Mouse (Mus musculus): ENCODE measurements at regions not wholly inside any gene's neighbourhood (a gene's known extent, or its start where the extent isn't known, plus 50 kb on each side); places are given as distances from the start of the nearest gene placed in this dataset.

GRCm38 (mm10) chr5:4248422-4248821, 56.3 kb downstream of the Mterf1b start:
- in situ Hi-C loops (cut with MboI, MseI): no loop called here

GRCm38 (mm10) chr5:4254280-4254679, 62.1 kb downstream of the Mterf1b start:
- in situ Hi-C loops (cut with MboI, MseI): loop anchor here in 1 of 2 experiments (25.0 kb wide), 1 partner anchor 658 kb away; no protein-coding TSS in a partner anchor

- in situ Hi-C loops (cut with MboI, MseI): loop anchor here in 1 of 2 experiments (25.0 kb wide), 1 partner anchor 655 kb away; no protein-coding TSS in a partner anchor
These were observed 65.0 kb downstream of the Mterf1b start for GRCm38 (mm10) chr5:4257048-4257750.

GRCm38 (mm10) chr5:4259260-4259659, 67.1 kb downstream of the Mterf1b start:
- in situ Hi-C loops (cut with MboI, MseI): loop anchor here in 1 of 2 experiments (25.0 kb wide), 1 partner anchor 653 kb away; no protein-coding TSS in a partner anchor

- in situ Hi-C loops (cut with MboI, MseI): loop anchor here in 1 of 2 experiments (25.0 kb wide), 1 partner anchor 650 kb away; no protein-coding TSS in a partner anchor
These were observed 70.5 kb downstream of the Mterf1b start for GRCm38 (mm10) chr5:4262666-4263065.

GRCm38 (mm10) chr5:4263560-4264160, 71.5 kb downstream of the Mterf1b start:
- in situ Hi-C loops (cut with MboI, MseI): loop anchor here in 1 of 2 experiments (25.0 kb wide), 1 partner anchor 649 kb away; no protein-coding TSS in a partner anchor

- in situ Hi-C loops (cut with MboI, MseI): loop anchor here in 1 of 2 experiments (25.0 kb wide), 1 partner anchor 645 kb away; no protein-coding TSS in a partner anchor
These were observed 75.5 kb downstream of the Mterf1b start for GRCm38 (mm10) chr5:4267717-4268116.

- in situ Hi-C loops (cut with MboI, MseI): loop anchor here in 1 of 2 experiments (25.0 kb wide), 1 partner anchor 639 kb away; no protein-coding TSS in a partner anchor
These were observed 80.8 kb downstream of the Mterf1b start for GRCm38 (mm10) chr5:4273001-4273400.

GRCm38 (mm10) chr5:4303616-4304015, 111.4 kb downstream of the Mterf1b start:
- in situ Hi-C loops (cut with MboI, MseI): no loop called here

- in situ Hi-C loops (cut with MboI, MseI): no loop called here
These were observed 112.0 kb downstream of the Mterf1b start for GRCm38 (mm10) chr5:4304201-4304600.

GRCm38 (mm10) chr5:4308514-4308913, 116.3 kb downstream of the Mterf1b start:
- in situ Hi-C loops (cut with MboI, MseI): no loop called here

- in situ Hi-C loops (cut with MboI, MseI): no loop called here
These were observed 119.0 kb downstream of the Mterf1b start for GRCm38 (mm10) chr5:4311169-4311568.

- in situ Hi-C loops (cut with MboI, MseI): no loop called here
These were observed 119.4 kb downstream of the Mterf1b start for GRCm38 (mm10) chr5:4311599-4311998.

- in situ Hi-C loops (cut with MboI, MseI): no loop called here
These were observed 120.5 kb downstream of the Mterf1b start for GRCm38 (mm10) chr5:4312675-4313074.

GRCm38 (mm10) chr5:4322634-4323386, 130.6 kb downstream of the Mterf1b start:
- in situ Hi-C loops (cut with MboI, MseI): loop anchor here in 1 of 2 experiments (10.0 kb wide), 1 partner anchor 562 kb away; no protein-coding TSS in a partner anchor

- in situ Hi-C loops (cut with MboI, MseI): loop anchor here in 1 of 2 experiments (10.0 kb wide), 1 partner anchor 561 kb away; no protein-coding TSS in a partner anchor
These were observed 131.2 kb downstream of the Mterf1b start for GRCm38 (mm10) chr5:4323387-4323704.

GRCm38 (mm10) chr5:4325813-4326212, 133.6 kb downstream of the Mterf1b start:
- in situ Hi-C loops (cut with MboI, MseI): loop anchor here in 1 of 2 experiments (10.0 kb wide), 1 partner anchor 559 kb away; no protein-coding TSS in a partner anchor

- in situ Hi-C loops (cut with MboI, MseI): loop anchor here in 1 of 2 experiments (10.0 kb wide), 1 partner anchor 558 kb away; no protein-coding TSS in a partner anchor
These were observed 134.3 kb downstream of the Mterf1b start for GRCm38 (mm10) chr5:4326309-4327014.

GRCm38 (mm10) chr5:4335683-4336082, 143.5 kb downstream of the Mterf1b start:
- in situ Hi-C loops (cut with MboI, MseI): no loop called here

- in situ Hi-C loops (cut with MboI, MseI): no loop called here
These were observed 149.8 kb downstream of the Mterf1b start for GRCm38 (mm10) chr5:4341956-4342355.

GRCm38 (mm10) chr5:4344458-4344857, 152.3 kb downstream of the Mterf1b start:
- in situ Hi-C loops (cut with MboI, MseI): no loop called here

Measured in T-helper 17 cell (primary cell).